Mouse (Mus musculus) embryonic facial prominence, embryonic 12.5 days (tissue): ENCODE results near the gene Aebp2. TPM values are rescaled to one million over a fixed set of nuclear protein-coding genes. Genes with fewer than 3 reads are reported as not detected.
"Not testable (repeated sequence)": the region's sequence is repeated elsewhere in the genome, so short reads cannot be mapped to it uniquely, and the experiment has no call there.

ENCODE experiments used
- ATAC-seq: fragments of 200-750 bp; cut with Nextera tagmentation; 2 replicates; pipeline ENCODE4 v1.8.0; 2017; ENCODE audit not compliant: insufficient number of reproducible peaks, insufficient read depth, low FRiP score, low TSS enrichment
- H3K27ac ChIP-seq: fragments of 300-500 bp; sonication (generic); 2 replicates; pipeline ENCODE4 v1.5.1; 2016; ENCODE audit warnings: mild to moderate bottlenecking
- H3K27me3 ChIP-seq: fragments of 300-500 bp; sonication (generic); 2 replicates; pipeline ENCODE4 v1.6.1; 2016; ENCODE audit warnings: mild to moderate bottlenecking, moderate library complexity
- H3K36me3 ChIP-seq: fragments of 300-500 bp; sonication (generic); 2 replicates; pipeline ENCODE4 v1.6.1; 2016; ENCODE audit warnings: mild to moderate bottlenecking
- H3K4me1 ChIP-seq: fragments of 300-500 bp; sonication (generic); 2 replicates; pipeline ENCODE4 v1.6.1; 2016
- H3K4me2 ChIP-seq: fragments of 300-500 bp; sonication (generic); replicated peaks from 2 replicates; pipeline ENCODE4 v1.6.1; 2016; ENCODE audit warnings: mild to moderate bottlenecking, moderate library complexity
- H3K4me3 ChIP-seq: fragments of 300-500 bp; sonication (generic); 2 replicates; pipeline ENCODE4 v1.5.1; 2016; ENCODE audit warnings: mild to moderate bottlenecking
- H3K9ac ChIP-seq: fragments of 300-500 bp; sonication (generic); 2 replicates; pipeline ENCODE4 v1.6.1; 2016; ENCODE audit warnings: mild to moderate bottlenecking, moderate library complexity
- H3K9me3 ChIP-seq: fragments of 300-500 bp; sonication (generic); 2 replicates; pipeline ENCODE4 v1.6.1; 2016; ENCODE audit warnings: mild to moderate bottlenecking, moderate library complexity
- WGBS: fragments of 180-500 bp; shearing (Covaris S2); methylation state at CpG from one replicate; pipeline ENCODE4 v1.1.7; 2016; 5-methylcytosine and 5-hydroxymethylcytosine counted together
- polyA plus RNA-seq: library from polyadenylated mRNA; unstranded; fragments of >200 nt; fragmentation: Nextera tagmentation; extraction: Ambion mirVana; gene quantifications from 2 replicates; pipeline ENCODE4 v1.2.1, GENCODE M21; 2016

Gene Aebp2
- polyA plus RNA-seq, 1 experiment from 2014 or later, result 18.0 TPM

DNA sequence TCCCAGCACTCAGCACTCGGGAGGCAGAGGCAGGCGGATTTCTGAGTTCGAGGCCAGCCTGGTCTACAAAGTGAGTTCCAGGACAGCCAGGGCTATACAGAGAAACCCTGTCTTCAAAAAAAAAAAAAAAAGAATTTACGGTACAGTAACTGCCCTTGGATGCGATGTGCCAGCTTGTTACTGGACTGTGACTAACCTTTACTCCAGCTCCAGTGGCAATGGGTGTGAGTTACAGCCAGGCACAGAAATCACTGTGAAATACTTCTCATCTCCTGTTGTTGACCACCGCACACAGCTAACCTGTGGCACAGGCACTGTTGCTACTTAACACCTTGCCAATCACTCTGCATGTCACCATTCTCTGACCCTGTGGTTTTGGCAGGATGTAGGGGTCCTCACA is 26.9 kb upstream of the Aebp2 start:
- H3K4me2 ChIP-seq, H3K9ac ChIP-seq, ATAC-seq, H3K9me3 ChIP-seq, H3K27me3 ChIP-seq, H3K27ac ChIP-seq, H3K4me3 ChIP-seq, H3K4me1 ChIP-seq: not testable (repeated sequence)
- peaks cover 56% of the 10 kb centered on the region for H3K36me3 ChIP-seq
- 94% methylated on average over 6 of the region's 6 CpGs for WGBS

DNA sequence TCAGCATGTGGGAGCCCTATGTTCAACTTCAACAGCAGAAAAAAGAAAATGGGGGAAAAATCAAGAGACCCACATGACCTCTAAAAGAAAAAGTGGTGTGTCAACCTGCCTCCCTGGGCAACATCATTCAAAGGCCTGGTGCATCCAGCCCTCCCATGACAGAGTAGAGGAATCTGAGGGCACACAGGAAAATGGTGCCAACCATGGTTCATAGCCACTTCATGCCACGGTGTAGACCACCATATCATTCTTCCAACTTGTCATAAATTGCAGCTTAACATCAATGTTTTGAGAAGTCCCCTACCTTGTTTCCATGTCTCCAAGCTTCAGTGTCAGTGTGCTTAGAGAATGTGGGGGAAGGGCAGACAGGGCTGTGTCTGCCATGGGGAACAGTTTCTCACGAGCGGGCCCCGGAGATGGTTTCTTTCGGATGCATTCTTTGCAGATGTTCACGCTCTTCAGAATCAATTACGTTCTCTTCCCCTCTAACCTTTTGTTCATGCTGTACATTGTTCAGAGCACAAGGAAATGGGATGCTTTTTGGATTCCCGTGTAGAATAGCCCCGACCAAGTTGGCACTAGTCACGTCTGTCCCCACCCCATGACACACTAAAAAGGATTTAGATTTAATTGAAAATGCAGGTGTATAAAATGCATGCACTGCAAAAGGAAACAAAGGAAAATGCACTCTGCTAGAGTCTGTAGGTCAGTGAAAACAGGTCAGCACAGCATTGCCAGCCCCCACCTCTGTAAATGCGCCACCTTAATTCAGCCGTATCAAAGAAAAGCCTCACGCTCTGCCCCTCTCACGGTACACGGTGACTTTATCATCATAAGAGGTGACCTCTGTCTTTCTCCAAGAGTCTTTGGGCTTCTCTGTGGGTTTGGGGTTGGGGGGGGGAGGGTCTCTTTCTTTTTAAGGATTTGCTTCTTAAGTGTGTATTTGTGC is 24.8 kb upstream of the Aebp2 start:
- H3K4me1 ChIP-seq, result no peaks in the 10 kb centered on the region
- peaks cover 38% of the 10 kb centered on the region for H3K36me3 ChIP-seq
- no peaks in the 10 kb centered on the region for H3K9me3 ChIP-seq
- ATAC-seq, result no peak
- no peak overlapping the region for H3K9ac ChIP-seq
- no peaks in the 10 kb centered on the region for H3K27me3 ChIP-seq
- H3K27ac ChIP-seq, result no peak overlapping the region
- 81% methylated on average over 15 of the region's 15 CpGs for WGBS
- H3K4me3 ChIP-seq, result no peak overlapping the region
- H3K4me2 ChIP-seq, result no peak overlapping the region

DNA sequence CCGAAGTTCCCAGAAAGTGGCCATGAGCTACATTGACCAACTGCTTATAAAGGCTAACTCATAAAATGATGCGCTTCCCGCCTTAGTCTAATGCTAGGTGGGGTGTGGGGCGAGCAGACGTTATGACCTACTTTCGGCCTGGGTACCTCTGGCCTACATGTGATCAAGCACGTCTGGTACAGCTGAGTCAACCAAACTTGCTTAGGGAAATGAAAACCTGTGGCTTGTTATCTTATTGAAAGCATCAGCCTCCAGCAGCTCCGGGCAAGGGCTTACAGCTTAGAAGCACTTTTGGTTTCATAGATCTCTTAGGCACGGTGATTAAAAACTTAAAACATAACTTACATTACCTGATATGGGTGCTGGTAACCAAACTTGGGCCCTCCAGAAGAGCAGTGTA is 23.9 kb upstream of the Aebp2 start:
- 88% methylated on average over 9 of the region's 9 CpGs for WGBS
- Histone ChIP-seq H3K27ac (no peak overlapping the region), H3K4me2 (no peak overlapping the region), H3K36me3 (peaks cover 35% of the 10 kb centered on the region), H3K9me3 (no peaks in the 10 kb centered on the region), H3K9ac (no peak overlapping the region), H3K27me3 (no peaks in the 10 kb centered on the region), H3K4me3 (no peak overlapping the region), H3K4me1 (no peaks in the 10 kb centered on the region)
- no peak for ATAC-seq

DNA sequence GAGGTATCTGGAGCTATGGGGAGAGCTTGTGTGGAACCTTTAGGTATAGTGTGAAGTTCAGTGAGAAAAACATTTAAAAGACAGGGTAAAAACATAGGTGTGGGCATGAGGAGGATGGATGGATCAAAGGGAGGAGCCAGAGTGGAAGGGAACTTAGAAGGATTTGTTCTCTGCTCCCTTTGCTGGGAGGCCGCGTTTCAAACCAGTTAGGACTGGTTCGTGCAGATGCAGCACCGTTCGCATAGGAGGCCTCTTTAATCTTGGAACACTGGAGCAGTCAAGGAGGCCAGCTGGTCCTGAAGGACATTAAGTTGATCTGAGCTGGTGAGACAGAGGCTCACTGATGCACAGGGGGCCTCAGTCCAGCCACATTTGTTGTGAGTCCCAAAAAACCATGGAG is 23.1 kb upstream of the Aebp2 start:
- no peak overlapping the region for H3K9ac ChIP-seq
- ATAC-seq, result no peak

DNA sequence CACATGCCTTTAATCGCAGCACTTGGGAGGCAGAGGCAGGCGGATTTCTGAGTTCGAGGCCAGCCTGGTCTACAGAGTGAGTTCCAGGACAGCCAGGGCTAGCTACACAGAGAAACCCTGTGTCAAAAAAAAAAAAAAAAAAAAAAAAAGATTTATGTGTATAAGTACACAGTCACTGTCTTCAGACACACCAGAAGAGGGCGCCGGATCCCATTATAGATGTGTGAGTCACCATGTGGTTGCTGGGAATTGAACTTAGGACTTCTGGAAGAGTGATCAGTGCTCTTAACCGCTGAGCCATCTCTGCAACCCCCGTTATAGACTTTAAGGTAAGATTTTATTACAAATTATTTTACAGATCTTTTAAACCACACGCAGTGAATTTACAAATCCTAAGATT is 21.8 kb upstream of the Aebp2 start:
- peaks cover 18% of the 10 kb centered on the region for H3K36me3 ChIP-seq
- not testable (repeated sequence) for H3K27ac ChIP-seq, H3K4me3 ChIP-seq, H3K4me1 ChIP-seq, H3K9me3 ChIP-seq, H3K4me2 ChIP-seq, H3K27me3 ChIP-seq, H3K9ac ChIP-seq, ATAC-seq
- 87% methylated on average over 8 of the region's 8 CpGs for WGBS

More for the DNA sequence above, 23.1 kb upstream of the Aebp2 start:
- Histone ChIP-seq H3K4me3 (no peak overlapping the region), H3K4me2 (no peak overlapping the region), H3K27me3 (no peaks in the 10 kb centered on the region), H3K27ac (no peak overlapping the region), H3K4me1 (no peaks in the 10 kb centered on the region), H3K9me3 (no peaks in the 10 kb centered on the region), H3K36me3 (peaks cover 27% of the 10 kb centered on the region)
- 84% methylated on average over 5 of the region's 5 CpGs for WGBS

DNA sequence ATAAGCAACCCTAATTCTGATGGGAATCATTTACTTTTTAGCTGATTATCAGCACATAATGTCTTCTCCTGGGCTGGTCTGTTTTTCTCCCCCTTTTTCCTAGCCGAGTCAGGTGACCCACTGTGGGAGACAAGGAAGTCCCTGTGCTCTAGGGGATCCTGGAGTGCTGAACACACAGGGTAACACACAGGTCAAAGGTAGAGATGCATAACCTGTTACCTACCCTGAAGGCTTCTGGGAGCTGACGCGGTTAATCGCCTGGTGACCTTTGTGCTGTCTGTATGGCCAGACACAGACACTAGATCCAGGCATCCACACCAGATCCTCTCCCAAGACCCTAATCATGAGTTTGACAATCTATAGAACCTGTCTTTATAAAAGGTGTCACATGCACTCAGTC is 21.3 kb upstream of the Aebp2 start:
- H3K4me2 ChIP-seq, result no peak overlapping the region
- no peak overlapping the region for H3K4me3 ChIP-seq
- 72% methylated on average over 4 of the region's 4 CpGs for WGBS
- no peaks in the 10 kb centered on the region for H3K27me3 ChIP-seq
- no peaks in the 10 kb centered on the region for H3K9me3 ChIP-seq
- H3K4me1 ChIP-seq, result peaks cover 1% of the 10 kb centered on the region
- ATAC-seq, result no peak
- H3K36me3 ChIP-seq, result peaks cover 13% of the 10 kb centered on the region; the same call in 1 of the 2 replicates
- H3K27ac ChIP-seq, result no peak overlapping the region
- no peak overlapping the region for H3K9ac ChIP-seq

DNA sequence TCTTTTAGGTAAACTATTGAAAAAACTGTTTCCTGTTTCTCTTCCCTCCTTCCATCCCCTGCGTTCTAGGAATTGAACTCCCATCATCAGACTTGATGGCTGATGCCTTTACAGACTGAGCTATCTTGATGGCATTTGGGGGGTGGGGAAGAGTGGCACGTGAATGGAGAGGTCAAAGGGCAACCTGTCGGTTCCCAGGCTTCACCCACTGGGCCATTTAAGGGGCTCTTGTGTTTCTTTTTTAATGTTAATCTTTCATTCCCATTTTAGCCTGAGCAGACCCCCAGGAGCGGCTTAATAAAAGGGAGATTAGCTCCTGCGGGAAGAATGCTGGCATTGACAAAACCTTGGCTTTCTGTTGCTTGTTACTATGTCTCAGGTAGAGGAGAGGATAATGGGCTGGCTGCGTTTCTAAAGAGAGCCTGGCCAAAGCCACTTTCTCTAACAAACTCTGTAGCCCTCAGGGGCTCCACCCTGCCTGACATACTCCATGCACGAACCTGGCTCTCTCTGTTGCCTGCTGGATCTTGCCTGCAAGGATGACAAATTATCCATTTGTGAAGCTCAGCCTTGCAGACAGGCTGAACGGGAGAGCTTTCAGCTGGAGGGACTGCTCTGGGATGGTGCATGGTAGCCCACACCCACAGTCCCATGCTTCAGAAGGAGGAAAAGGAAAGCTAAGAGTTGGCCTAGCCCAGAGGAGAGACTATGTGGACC is 19.1 kb upstream of the Aebp2 start:
- no peak overlapping the region for H3K4me3 ChIP-seq

DNA sequence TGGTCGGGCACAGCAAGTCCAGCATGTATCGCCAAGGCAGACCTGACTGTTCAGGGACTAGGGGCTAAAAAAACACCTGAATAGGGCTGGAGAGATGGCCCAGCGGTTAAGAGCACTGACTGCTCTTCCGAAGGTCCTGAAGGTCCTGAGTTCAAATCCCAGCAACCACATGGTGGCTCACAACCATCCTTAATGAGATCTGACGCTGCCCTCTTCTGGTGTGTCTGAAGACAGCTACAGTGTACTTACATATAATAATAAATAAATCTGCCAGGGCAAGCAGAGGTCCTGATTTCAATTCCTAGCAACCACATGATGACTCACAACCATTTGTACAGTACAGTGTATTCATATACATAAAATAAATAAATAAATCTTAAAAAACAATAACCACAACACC is 17.3 kb upstream of the Aebp2 start:
- not testable (repeated sequence) for ATAC-seq, H3K36me3 ChIP-seq, H3K9me3 ChIP-seq

More for the DNA sequence above, 19.1 kb upstream of the Aebp2 start:
- peaks cover 8% of the 10 kb centered on the region for H3K4me1 ChIP-seq
- no peaks in the 10 kb centered on the region for H3K36me3 ChIP-seq
- no peak overlapping the region for H3K4me2 ChIP-seq
- H3K27ac ChIP-seq, result no peak overlapping the region
- no peaks in the 10 kb centered on the region for H3K9me3 ChIP-seq
- H3K27me3 ChIP-seq, result no peaks in the 10 kb centered on the region
- WGBS, result 8% methylated on average over 8 of the region's 8 CpGs
- no peak overlapping the region for H3K9ac ChIP-seq
- peak; percentile 73; the same call in 1 of the 2 replicates for ATAC-seq

DNA sequence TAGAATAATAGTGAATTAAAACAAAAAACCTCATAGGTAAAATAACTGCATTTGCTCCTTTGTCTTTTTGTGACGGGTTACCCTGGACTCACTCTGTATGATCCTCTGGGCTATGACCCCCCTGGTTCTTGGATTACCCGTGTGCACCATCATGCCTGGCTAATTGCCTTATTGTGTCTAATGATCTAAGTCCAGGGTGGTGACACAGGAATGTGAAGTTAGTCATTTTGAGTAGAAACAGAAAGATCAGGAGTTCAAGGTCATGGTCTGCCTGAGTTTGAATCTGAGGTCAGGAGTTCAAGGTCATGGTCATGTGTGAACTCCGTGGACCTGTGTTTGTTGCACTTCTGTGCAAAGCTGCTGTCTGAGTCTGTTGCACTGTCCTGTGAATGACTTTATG is 16.7 kb upstream of the Aebp2 start:
- WGBS, result 54% methylated on average over 3 of the region's 3 CpGs
- no peak overlapping the region for H3K4me2 ChIP-seq
- no peak for ATAC-seq
- H3K9me3 ChIP-seq, result no peaks in the 10 kb centered on the region
- no peaks in the 10 kb centered on the region for H3K27me3 ChIP-seq
- no peaks in the 10 kb centered on the region for H3K36me3 ChIP-seq
- H3K27ac ChIP-seq, result no peak overlapping the region
- H3K4me1 ChIP-seq, result peaks cover 8% of the 10 kb centered on the region
- H3K9ac ChIP-seq, result no peak overlapping the region
- no peak overlapping the region for H3K4me3 ChIP-seq

More for the DNA sequence above, 17.3 kb upstream of the Aebp2 start:
- not testable (repeated sequence) for H3K4me1 ChIP-seq, H3K27me3 ChIP-seq, H3K4me2 ChIP-seq, H3K9ac ChIP-seq, H3K27ac ChIP-seq, H3K4me3 ChIP-seq
- WGBS, result 83% methylated on average over 5 of the region's 5 CpGs

DNA sequence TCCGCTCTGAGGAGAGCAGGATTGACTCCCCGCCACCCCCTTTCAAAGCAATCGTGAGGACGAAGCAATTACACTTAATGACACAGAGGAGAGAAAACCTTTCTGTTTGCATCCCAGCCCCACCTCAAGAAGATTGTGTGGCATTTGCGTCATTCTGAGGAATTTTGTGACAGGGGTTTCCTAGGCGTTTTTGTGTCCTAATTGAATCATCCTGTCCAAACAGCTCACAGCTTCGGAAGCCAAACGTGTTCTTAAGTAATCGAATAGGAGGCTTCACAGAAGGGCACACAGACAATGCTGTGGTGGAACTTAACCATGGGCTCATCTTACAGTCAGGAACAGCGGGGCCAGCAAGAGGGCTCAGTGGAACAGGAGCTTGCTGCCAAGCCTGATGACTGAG is 15.9 kb upstream of the Aebp2 start:
- Histone ChIP-seq H3K36me3 (no peaks in the 10 kb centered on the region), H3K27me3 (no peaks in the 10 kb centered on the region), H3K27ac (peak overlapping the region; percentile 2; the same call in 1 of the 2 replicates), H3K9me3 (no peaks in the 10 kb centered on the region), H3K4me2 (no peak overlapping the region), H3K9ac (no peak overlapping the region), H3K4me3 (no peak overlapping the region), H3K4me1 (peaks cover 8% of the 10 kb centered on the region)
- no peak for ATAC-seq
- WGBS, result 20% methylated on average over 10 of the region's 10 CpGs

DNA sequence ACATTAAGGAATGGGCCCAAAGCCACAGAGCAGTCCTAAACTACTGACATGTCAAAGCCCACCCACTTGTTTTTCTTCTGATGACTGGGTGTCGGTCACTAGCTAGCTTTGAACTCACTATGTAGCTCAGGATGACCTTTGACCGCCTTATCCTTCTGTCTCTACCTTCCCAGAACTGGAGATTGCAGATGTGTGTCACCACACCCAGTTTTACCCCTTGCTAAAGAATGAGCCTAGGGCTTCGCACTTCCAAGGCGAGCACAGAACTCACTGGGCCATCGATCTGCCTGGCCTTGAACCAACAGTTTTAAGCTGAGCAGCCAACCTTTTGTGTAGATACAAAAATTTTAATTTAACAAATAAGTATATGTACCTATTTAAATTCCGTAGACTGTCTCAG is 13.8 kb upstream of the Aebp2 start:
- WGBS, result 89% methylated on average over 6 of the region's 6 CpGs
- no peak for ATAC-seq
- no peak overlapping the region for H3K4me2 ChIP-seq
- H3K27ac ChIP-seq, result no peak overlapping the region
- peaks cover 8% of the 10 kb centered on the region for H3K4me1 ChIP-seq
- no peaks in the 10 kb centered on the region for H3K36me3 ChIP-seq
- H3K9ac ChIP-seq, result no peak overlapping the region
- no peak overlapping the region for H3K4me3 ChIP-seq
- H3K27me3 ChIP-seq, result no peaks in the 10 kb centered on the region
- H3K9me3 ChIP-seq, result no peaks in the 10 kb centered on the region

DNA sequence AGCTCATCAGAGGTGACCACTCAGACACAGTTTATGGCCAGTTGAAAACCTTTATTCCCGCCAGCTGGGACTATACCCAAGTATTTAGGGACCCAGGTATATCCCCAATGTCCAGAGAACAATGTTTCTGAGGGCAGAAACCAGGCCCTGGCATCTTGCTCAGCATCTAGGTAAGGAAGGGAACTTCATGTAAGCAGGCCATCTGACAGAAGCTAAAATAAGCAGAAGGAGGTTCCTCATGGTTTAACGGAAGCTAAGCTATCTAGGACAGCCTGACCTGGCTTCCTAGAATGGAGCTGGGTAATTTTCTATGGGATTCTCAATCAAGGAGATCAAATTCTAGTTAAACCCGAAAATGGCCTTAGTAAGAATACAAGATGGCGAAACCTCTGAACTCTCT is 12.9 kb upstream of the Aebp2 start:
- H3K36me3 ChIP-seq, result no peaks in the 10 kb centered on the region
- no peaks in the 10 kb centered on the region for H3K9me3 ChIP-seq
- H3K27ac ChIP-seq, result no peak overlapping the region
- no peak overlapping the region for H3K4me3 ChIP-seq
- no peaks in the 10 kb centered on the region for H3K27me3 ChIP-seq
- 85% methylated on average over 4 of the region's 4 CpGs for WGBS
- no peak overlapping the region for H3K9ac ChIP-seq
- H3K4me2 ChIP-seq, result no peak overlapping the region
- no peak for ATAC-seq
- H3K4me1 ChIP-seq, result peaks cover 8% of the 10 kb centered on the region
